Comparison of ENCODE assay signal across 13 mouse cellular contexts in genomic region chr4:81960552-81961534, GRCm38 (mm10).
DNase-seq lines count a peak whose midpoint lies in the region; ATAC-seq and TF ChIP-seq lines count a peak whose summit lies in the region.
"Had no signal": no experiment of that assay in that cellular context is flagged by ENCODE, and none has a peak within 500 bp of the region (broad histone marks: within the 10 kb centered on the region; RNA-seq: fewer than 3 reads in every experiment).

No protein-coding gene starts in this region.

- no peak overlapping the region for H3K4me3 ChIP-seq in hindbrain, postnatal 0 days (ENCODE audit: low read length)
- H3K4me3 ChIP-seq in hindbrain, embryonic 11.5 days (ENCODE audit: low read depth, low read length), result no peak overlapping the region
- no peak overlapping the region for H3K4me3 ChIP-seq in forebrain, embryonic 14.5 days (ENCODE audit: low read depth, low read length)
- H3K4me3 ChIP-seq: left cerebral cortex, adult 2 months; liver, embryonic 13.5 days; stomach, embryonic 15.5 days had no signal

- no peak for ATAC-seq in hindbrain, postnatal 0 days
- no peak for ATAC-seq in hindbrain, embryonic 11.5 days (ENCODE audit: low FRiP score)
- peak; percentile 68 for ATAC-seq in forebrain, embryonic 14.5 days

- no peaks in the 10 kb centered on the region for H3K36me3 ChIP-seq in hindbrain, postnatal 0 days (ENCODE audit: insufficient read depth, low read length)
- H3K36me3 ChIP-seq in hindbrain, embryonic 11.5 days (ENCODE audit: control insufficient read depth, insufficient read depth, low read length), result no peaks in the 10 kb centered on the region
- no peaks in the 10 kb centered on the region for H3K36me3 ChIP-seq in forebrain, embryonic 14.5 days (ENCODE audit: control insufficient read depth, insufficient read depth, low read length)
- H3K36me3 ChIP-seq: liver, embryonic 13.5 days; stomach, embryonic 15.5 days had no signal

- no peaks in the 10 kb centered on the region for H3K4me1 ChIP-seq in hindbrain, postnatal 0 days (ENCODE audit: insufficient read depth, low read length)
- H3K4me1 ChIP-seq in hindbrain, embryonic 11.5 days (replicated peaks; ENCODE audit: control insufficient read depth, insufficient read depth, low read length), result no peaks in the 10 kb centered on the region
- 0 out of 2 replicates have a peak, but pooled peaks cover 5% of the 10 kb centered on the region for H3K4me1 ChIP-seq in forebrain, embryonic 14.5 days (ENCODE audit: control insufficient read depth, insufficient read depth, low read length)
- H3K4me1 ChIP-seq: liver, embryonic 13.5 days had no signal

- H3K27ac ChIP-seq in hindbrain, postnatal 0 days, result no peak overlapping the region
- no peak overlapping the region for H3K27ac ChIP-seq in hindbrain, embryonic 11.5 days (ENCODE audit: low read depth, low read length)
- peak overlapping the region; percentile 65; the same call in 1 of the 2 replicates for H3K27ac ChIP-seq in forebrain, embryonic 14.5 days (ENCODE audit: low read depth, low read length)
- H3K27ac ChIP-seq: left cerebral cortex, adult 2 months; liver, embryonic 13.5 days; stomach, embryonic 15.5 days had no signal

- no peaks in the 10 kb centered on the region for H3K9me3 ChIP-seq in hindbrain, postnatal 0 days (ENCODE audit: low read length)
- no peaks in the 10 kb centered on the region for H3K9me3 ChIP-seq in hindbrain, embryonic 11.5 days (ENCODE audit: control insufficient read depth, low read length)
- H3K9me3 ChIP-seq in forebrain, embryonic 14.5 days (replicated peaks; ENCODE audit: control insufficient read depth, low read length), result no peaks in the 10 kb centered on the region
- H3K9me3 ChIP-seq: liver, embryonic 13.5 days; stomach, embryonic 15.5 days had no signal

- no peak overlapping the region for H3K9ac ChIP-seq in hindbrain, postnatal 0 days (replicated peaks; ENCODE audit: low read length)
- no peak overlapping the region for H3K9ac ChIP-seq in hindbrain, embryonic 11.5 days (ENCODE audit: low read depth, low read length)
- no peak overlapping the region for H3K9ac ChIP-seq in forebrain, embryonic 14.5 days (ENCODE audit: low read length)
- H3K9ac ChIP-seq: liver, embryonic 13.5 days; stomach, embryonic 15.5 days had no signal

- no peak overlapping the region for H3K4me2 ChIP-seq in hindbrain, postnatal 0 days (ENCODE audit: low read depth, low read length)
- no peak overlapping the region for H3K4me2 ChIP-seq in hindbrain, embryonic 11.5 days (replicated peaks; ENCODE audit: low read depth, low read length)
- H3K4me2 ChIP-seq in forebrain, embryonic 14.5 days (ENCODE audit: low read length), result 0 out of 2 replicates have a peak overlapping the region, but pooled peaks have one; percentile 8
- H3K4me2 ChIP-seq: liver, embryonic 13.5 days; stomach, embryonic 15.5 days had no signal

- WGBS in hindbrain, postnatal 0 days, result 69% methylated on average over 16 of the region's 16 CpGs
- WGBS in hindbrain, embryonic 11.5 days, result 90% methylated on average over 16 of the region's 16 CpGs
- 34% methylated on average over 16 of the region's 16 CpGs for WGBS in forebrain, embryonic 14.5 days

- DNase-seq in hindbrain, postnatal 0 days (ENCODE audit: low spot score), result peak; percentile 50
- no peak for DNase-seq in hindbrain, embryonic 11.5 days (ENCODE audit: low spot score)
- DNase-seq in cerebellum, adult 11 months, result peak; percentile 39
- DNase-seq in cerebellum, adult 9-11 months, result peak; percentile 69
- DNase-seq in forebrain, embryonic 14.5 days (ENCODE audit: low spot score), result peak; percentile 78
- no peak for DNase-seq in right cerebral cortex, adult 18-20 months
- no peak for DNase-seq in adrenal gland, adult 2 months
- DNase-seq: kidney, adult 8-10 months; kidney, postnatal 4 days; liver, embryonic 13.5 days; spleen, adult 18-20 months had no signal

- TF ChIP-seq CTCF in hindbrain, postnatal 0 days (IDR thresholded peaks at IDR 0.05; ENCODE audit: low read depth), result no peak

- no peaks in the 10 kb centered on the region for H3K27me3 ChIP-seq in hindbrain, postnatal 0 days (ENCODE audit: insufficient read depth, low read length)
- no peaks in the 10 kb centered on the region for H3K27me3 ChIP-seq in hindbrain, embryonic 11.5 days (ENCODE audit: control insufficient read depth, insufficient read depth, low read length)
- no peaks in the 10 kb centered on the region for H3K27me3 ChIP-seq in forebrain, embryonic 14.5 days (replicated peaks; ENCODE audit: control insufficient read depth, insufficient read depth, low read length)
- H3K27me3 ChIP-seq: liver, embryonic 13.5 days; stomach, embryonic 15.5 days had no signal

Comparison
In these comparisons a context has a peak if more than half of its experiments do, and no peak if none do; other contexts are left out.
1. DNase-seq: peak in hindbrain, postnatal 0 days (single experiment), cerebellum, adult 11 months (single experiment), cerebellum, adult 9-11 months (single experiment) and forebrain, embryonic 14.5 days (single experiment); none in hindbrain, embryonic 11.5 days (single experiment), right cerebral cortex, adult 18-20 months (single experiment) and adrenal gland, adult 2 months (single experiment).